Mouse (Mus musculus) liver, adult 2 months (tissue): ENCODE results near the gene Irf7. TPM values are rescaled to one million over a fixed set of nuclear protein-coding genes. Genes with fewer than 3 reads are reported as not detected.

ENCODE experiments used
- DNase-seq: peaks from one replicate; pipeline ENCODE4 v3.0.0-alpha.2; 2011; ENCODE audit warnings: low read depth, low spot score; ENCODE audit errors: extremely low read depth
- H3K27ac ChIP-seq: fragments of 200-500 bp; replicated peaks from 2 replicates; pipeline ENCODE4 v1.5.1; 2012; ENCODE audit warnings: low read depth, mild to moderate bottlenecking, control low read depth, inconsistent platforms, low read length; ENCODE audit not compliant: insufficient read depth
- H3K27me3 ChIP-seq: fragments of 200-500 bp; 2 replicates; pipeline ENCODE4 v1.6.1; 2012; ENCODE audit warnings: mild to moderate bottlenecking, moderate library complexity, low read length, inconsistent platforms; ENCODE audit not compliant: control insufficient read depth, insufficient read depth
- H3K36me3 ChIP-seq: fragments of 200-500 bp; 2 replicates; pipeline ENCODE4 v1.6.1; 2012; ENCODE audit warnings: low read length, inconsistent platforms; ENCODE audit not compliant: control insufficient read depth, insufficient read depth
- H3K4me1 ChIP-seq: fragments of 200-500 bp; 2 replicates; pipeline ENCODE4 v1.6.1; 2011; ENCODE audit warnings: low read length; ENCODE audit not compliant: control insufficient read depth, insufficient read depth
- H3K4me3 ChIP-seq: fragments of 200-500 bp; 2 replicates; pipeline ENCODE4 v1.5.1; 2011; ENCODE audit warnings: low read depth, mild to moderate bottlenecking, control low read depth, low read length, moderate library complexity; ENCODE audit not compliant: insufficient read depth
- H3K79me2 ChIP-seq: fragments of 200-500 bp; 2 replicates; pipeline ENCODE4 v1.6.1; 2012; ENCODE audit warnings: inconsistent platforms, mild to moderate bottlenecking, low read length, moderate library complexity; ENCODE audit not compliant: control insufficient read depth, insufficient read depth
- H3K9ac ChIP-seq: fragments of 200-500 bp; 2 replicates; pipeline ENCODE4 v1.6.1; 2012; ENCODE audit warnings: low read depth, mild to moderate bottlenecking, control low read depth, inconsistent platforms, low read length
- CTCF ChIP-seq: fragments of 200-500 bp; IDR thresholded peaks from 2 replicates; pipeline ENCODE4 v1.5.1; 2011; ENCODE audit warnings: low read depth, low read length, control low read depth
- POLR2A ChIP-seq: fragments of 200-500 bp; IDR thresholded peaks from 2 replicates; pipeline ENCODE4 v1.6.1; 2011; ENCODE audit warnings: low read length, control low read depth; ENCODE audit not compliant: insufficient read depth; ENCODE audit errors: extremely low read depth
- WGBS: fragments of 180-500 bp; shearing (Covaris S2); methylation state at CpG from one replicate; pipeline ENCODE4 v1.1.7; 2018; 5-methylcytosine and 5-hydroxymethylcytosine counted together
- polyA plus RNA-seq: library from polyadenylated mRNA; depleted of rRNA; stranded (reverse); fragments of >200 nt; gene quantifications from 2 replicates; pipeline ENCODE4 v1.2.3, GENCODE M21; 2012
- total RNA-seq: library from RNA; depleted of rRNA; stranded (reverse); fragments of >200 nt; gene quantifications from 2 replicates; pipeline ENCODE4 v1.2.3, GENCODE M21; 2014

Irf7 gene
- total and polyA plus RNA-seq, 2 experiments, result 32.2 to 102 TPM

GRCm38 (mm10) chr7:141269273-141269545 is 2.9 kb upstream of the Irf7 start:
- Histone ChIP-seq H3K9ac (peak overlapping the region; percentile 60), H3K27ac (peak overlapping the region; percentile 39; the same call in 1 of the 2 replicates), H3K27me3 (no peaks in the 10 kb centered on the region), H3K36me3 (no peaks in the 10 kb centered on the region), H3K4me1 (peaks cover 11% of the 10 kb centered on the region; the same call in 1 of the 2 replicates), H3K79me2 (no peaks in the 10 kb centered on the region), H3K4me3 (peak overlapping the region; percentile 55)
- no peak for DNase-seq
- TF ChIP-seq POLR2A (no peak), CTCF (no peak)
- WGBS, result 69% methylated on average over 14 of the region's 14 CpGs

- WGBS, result 67% methylated on average over 24 of the region's 24 CpGs
- no peaks in the 10 kb centered on the region for H3K27me3 ChIP-seq
- H3K79me2 ChIP-seq, result no peaks in the 10 kb centered on the region
- no peaks in the 10 kb centered on the region for H3K36me3 ChIP-seq
- peaks cover 12% of the 10 kb centered on the region; the same call in 1 of the 2 replicates for H3K4me1 ChIP-seq
- H3K27ac ChIP-seq, result peak overlapping the region; percentile 55
- DNase-seq, result peak; percentile 26
- no peak for TF ChIP-seq POLR2A
- no peak for TF ChIP-seq CTCF
- peak overlapping the region; percentile 55 for H3K4me3 ChIP-seq
- H3K9ac ChIP-seq, result peak overlapping the region; percentile 60
These were observed 2.4 kb upstream of the Irf7 start for GRCm38 (mm10) chr7:141268466-141269272.

- Histone ChIP-seq H3K79me2 (no peaks in the 10 kb centered on the region), H3K27ac (no peak overlapping the region), H3K27me3 (no peaks in the 10 kb centered on the region), H3K4me3 (peak overlapping the region; percentile 46), H3K36me3 (peaks cover 12% of the 10 kb centered on the region; the same call in 1 of the 2 replicates), H3K9ac (peak overlapping the region; percentile 32), H3K4me1 (peaks cover 12% of the 10 kb centered on the region; the same call in 1 of the 2 replicates)
- no peak for DNase-seq
- no peak for TF ChIP-seq CTCF
- no peak for TF ChIP-seq POLR2A
- WGBS, result 36% methylated on average over 11 of the region's 11 CpGs
These were observed 906 bp downstream of the Irf7 start for GRCm38 (mm10) chr7:141265411-141265738.

- TF ChIP-seq POLR2A (no peak), CTCF (peak; percentile 63)
- peak overlapping the region; percentile 32 for H3K9ac ChIP-seq
- H3K27ac ChIP-seq, result no peak overlapping the region
- WGBS, result 52% methylated on average over 12 of the region's 12 CpGs
- H3K79me2 ChIP-seq, result no peaks in the 10 kb centered on the region
- H3K27me3 ChIP-seq, result no peaks in the 10 kb centered on the region
- H3K36me3 ChIP-seq, result peaks cover 12% of the 10 kb centered on the region; the same call in 1 of the 2 replicates
- peak overlapping the region; percentile 46 for H3K4me3 ChIP-seq
- peaks cover 12% of the 10 kb centered on the region; the same call in 1 of the 2 replicates for H3K4me1 ChIP-seq
- DNase-seq, result no peak
These were observed 1.4 kb downstream of the Irf7 start for GRCm38 (mm10) chr7:141264761-141265410.

- Histone ChIP-seq H3K4me1 (peaks cover 12% of the 10 kb centered on the region; the same call in 1 of the 2 replicates), H3K79me2 (no peaks in the 10 kb centered on the region), H3K36me3 (peaks cover 12% of the 10 kb centered on the region; the same call in 1 of the 2 replicates), H3K9ac (no peak overlapping the region), H3K27me3 (no peaks in the 10 kb centered on the region), H3K4me3 (no peak overlapping the region), H3K27ac (no peak overlapping the region)
- no peak for TF ChIP-seq CTCF
- no peak for DNase-seq
- WGBS, result 87% methylated on average over 11 of the region's 11 CpGs
These were observed 2.1 kb downstream of the Irf7 start for GRCm38 (mm10) chr7:141264041-141264700.
